Mouse (Mus musculus) cerebellum, postnatal 4 days (tissue): ENCODE data around the gene Cdpf1.
"Not testable (repeated sequence)": the region's sequence is repeated elsewhere in the genome, so short reads cannot be mapped to it uniquely, and the experiment has no call there.

Experiments
- DNase-seq, 2 experiments: peaks; one replicate each; pipeline ENCODE4 v3.0.0; 2022; ENCODE audit warnings: low spot score in 2 of 2, mixed read lengths in 1 of 2

Cdpf1 gene

DNA sequence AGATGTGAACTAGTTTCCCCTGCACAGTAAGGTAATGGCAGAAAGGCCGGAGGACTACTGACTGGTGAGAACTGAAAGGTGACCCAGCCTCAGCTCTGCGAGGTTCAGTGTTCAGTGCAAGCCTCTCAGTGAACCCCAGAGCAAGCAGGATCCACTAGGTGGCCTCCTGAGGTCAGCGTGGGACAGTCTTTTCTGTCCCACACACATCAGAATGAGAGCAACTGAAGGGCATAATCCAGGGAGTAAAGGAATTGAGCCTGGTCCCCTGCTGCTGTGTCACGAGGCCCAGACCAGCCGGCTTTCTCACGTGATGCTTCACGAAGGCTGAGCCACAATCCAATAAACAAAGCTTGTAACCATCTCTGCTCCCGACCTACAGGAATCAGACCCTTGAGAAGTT lies 3.1 kb downstream of the Cdpf1 start:
- no peak for DNase-seq

DNA sequence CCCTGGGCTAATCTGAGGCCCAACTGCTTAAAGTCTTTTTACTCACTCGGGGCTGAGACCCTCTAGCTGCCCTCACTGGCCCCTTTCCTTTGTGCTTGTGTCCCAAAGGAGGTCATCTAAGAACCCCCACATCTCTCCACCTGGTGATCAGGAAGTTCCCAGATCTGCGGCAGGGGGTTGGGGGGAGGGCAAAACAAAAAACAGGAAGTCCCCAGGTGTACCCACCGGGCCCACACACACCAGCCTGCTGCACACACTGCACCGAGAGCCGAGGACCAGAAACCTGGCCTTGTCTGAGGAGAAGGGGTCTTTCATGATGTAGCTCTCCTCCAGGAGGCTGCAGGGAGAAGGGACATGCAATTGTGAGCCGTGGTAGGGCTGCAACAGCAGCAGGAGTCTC lies 3.5 kb downstream of the Cdpf1 start:
- DNase-seq, result no peak

DNA sequence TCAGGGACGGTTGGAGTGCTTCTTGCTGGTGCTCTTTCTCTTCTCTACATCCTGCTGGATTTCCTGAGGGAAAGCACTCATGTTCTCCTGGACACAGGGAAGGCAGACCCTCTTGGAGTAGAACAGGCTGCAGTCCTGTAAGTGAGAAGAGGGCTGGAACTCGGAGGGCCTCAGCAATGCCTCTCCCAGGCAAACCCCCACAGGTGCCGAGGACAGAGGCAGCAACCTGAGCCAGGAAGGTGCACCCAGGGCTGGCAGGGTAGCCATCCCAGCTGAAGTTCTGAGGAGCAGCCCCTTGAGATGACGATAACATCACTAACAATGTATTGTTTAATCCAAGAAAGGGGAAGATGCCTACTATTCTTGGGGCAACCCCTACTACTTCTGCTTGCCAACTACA lies 4.1 kb downstream of the Cdpf1 start:
- no peak for DNase-seq

DNA sequence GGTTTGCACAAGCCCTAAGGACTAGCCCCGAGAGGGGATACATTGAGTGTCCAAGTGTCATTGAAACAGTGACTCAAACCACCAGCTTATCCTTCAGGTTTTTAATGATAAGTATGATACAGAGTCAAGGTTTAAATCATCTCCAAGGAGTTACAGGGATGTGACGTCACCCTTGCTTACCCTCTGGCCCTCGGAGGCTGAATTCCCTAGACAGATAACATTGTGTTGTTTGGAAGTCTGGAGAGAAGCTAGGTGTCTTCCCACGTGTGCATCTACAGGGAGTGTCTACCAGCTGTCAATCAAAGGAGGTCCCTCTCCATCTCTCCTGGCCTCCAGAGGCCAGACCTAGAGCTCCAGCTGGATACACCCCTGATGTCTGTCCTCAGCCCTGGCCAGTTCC lies 4.6 kb downstream of the Cdpf1 start:
- no peak for DNase-seq

DNA sequence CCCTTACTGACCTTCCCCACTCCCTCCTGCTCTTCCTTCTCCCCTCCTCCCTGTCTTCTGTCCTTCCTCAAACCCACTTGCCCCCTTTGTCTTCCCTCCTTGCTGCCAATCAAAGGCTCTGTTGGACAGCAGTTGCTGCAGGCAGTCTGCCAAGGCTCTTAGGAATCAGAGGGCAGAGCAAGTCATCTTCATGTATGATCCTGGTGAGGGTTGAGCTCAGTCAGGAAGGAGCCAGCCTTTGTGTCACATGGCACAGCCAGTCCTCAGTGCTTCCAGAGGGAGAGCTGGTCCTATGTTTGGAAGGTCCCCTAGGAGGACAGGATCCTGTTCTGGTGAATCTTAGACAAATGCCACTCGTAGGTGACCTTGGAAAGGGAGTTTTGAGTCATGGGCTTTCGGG lies 8.6 kb downstream of the Cdpf1 start:
- peak in 1 of 2 experiments; percentile 31 for DNase-seq

DNA sequence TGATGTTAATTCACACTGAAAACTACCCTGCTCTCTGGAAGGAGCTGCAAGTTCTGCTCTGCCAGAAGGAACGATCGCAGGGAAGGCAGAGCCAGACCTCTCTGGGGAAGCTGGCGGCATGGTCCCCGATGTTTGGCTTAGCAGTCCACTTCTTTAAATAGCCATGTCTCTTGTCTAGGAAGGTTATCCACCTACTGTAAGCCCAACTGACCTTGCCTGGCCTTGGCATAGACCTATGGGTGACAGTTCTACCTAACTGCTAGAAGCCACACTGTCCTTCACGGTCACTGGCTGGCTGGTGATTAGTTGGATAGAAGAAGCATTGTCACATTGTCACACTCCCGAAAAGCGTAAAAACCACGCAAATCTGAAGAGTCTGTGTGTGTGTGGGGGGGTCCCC lies 12.8 kb downstream of the Cdpf1 start:
- no peak for DNase-seq

DNA sequence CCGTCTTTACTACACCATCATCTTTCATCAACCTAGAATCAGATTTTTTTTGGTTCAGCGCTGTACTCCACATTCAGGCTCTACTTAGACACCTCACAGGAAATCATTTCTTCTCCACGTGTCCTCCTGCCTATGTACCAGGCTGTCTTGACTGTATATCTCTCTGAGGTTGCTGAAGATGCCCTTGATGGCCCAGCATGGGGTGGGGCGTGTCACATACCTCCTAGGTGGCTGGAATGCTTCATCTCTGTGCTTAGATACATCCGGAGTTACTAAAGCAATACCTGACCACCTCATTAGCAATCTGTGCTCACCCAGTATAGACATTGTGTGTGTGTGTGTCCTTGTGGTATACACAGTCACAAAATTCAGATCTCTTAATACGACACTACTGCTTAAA lies 16.0 kb downstream of the Cdpf1 start:
- no peak for DNase-seq

DNA sequence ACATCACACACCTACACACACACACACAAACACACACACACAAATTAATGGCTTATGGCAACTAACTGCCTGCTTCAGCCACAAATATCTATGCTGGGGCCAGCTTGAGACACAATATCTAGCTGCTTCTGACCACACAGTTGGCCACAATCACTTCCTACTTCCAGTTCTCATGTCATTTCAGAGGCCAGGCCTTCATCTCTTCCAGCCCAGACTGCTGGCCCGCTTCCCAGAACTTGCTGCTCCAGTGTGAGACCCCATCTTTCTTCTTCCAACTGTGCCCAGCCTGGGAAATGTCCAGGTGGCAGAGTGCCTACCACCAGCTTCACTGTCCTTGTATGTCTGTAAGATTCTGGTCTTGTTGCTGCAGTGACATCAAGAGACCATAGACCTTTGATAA lies 18.7 kb downstream of the Cdpf1 start:
- peak; percentile 66 to 92 for DNase-seq

DNA sequence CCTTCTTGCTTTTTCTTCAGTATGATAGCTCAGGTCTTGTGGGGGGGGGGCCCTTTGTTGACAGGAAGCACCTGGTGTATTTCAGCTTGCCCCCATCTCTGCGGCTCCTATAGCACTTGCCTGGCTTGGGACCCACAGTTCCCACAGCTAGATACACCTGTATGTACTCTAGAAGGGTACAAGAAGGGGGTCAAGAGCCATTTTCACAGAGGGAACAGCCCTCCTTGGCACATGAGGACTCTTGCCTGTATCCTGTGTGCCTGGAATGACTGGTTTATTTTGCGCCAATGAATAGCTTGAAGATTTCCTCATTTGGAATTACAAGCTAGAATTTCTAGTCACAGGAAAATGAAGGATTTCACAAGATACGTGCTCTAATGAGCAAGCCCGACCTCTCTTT lies 20.0 kb downstream of the Cdpf1 start:
- no peak for DNase-seq

DNA sequence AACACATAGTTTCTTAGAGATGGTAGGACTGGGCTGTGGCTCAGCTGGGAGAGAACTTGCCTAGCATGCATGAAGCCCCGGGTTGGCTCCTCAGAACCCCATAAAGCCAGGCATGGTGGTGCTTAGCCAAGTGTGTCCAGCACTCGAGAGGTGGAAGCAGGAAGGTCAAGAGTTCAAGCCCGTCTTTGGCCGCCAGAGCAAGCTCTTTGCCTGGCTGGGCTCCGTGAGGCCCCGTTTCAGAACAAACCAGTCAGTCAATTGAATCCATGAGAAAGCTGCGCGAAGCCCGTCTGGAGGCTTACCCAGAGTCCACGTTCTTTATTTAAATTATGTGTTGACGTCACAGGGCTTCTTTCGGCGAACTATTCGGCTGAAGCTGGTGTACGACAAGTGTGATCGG lies 22.9 kb downstream of the Cdpf1 start:
- no peak for DNase-seq

DNA sequence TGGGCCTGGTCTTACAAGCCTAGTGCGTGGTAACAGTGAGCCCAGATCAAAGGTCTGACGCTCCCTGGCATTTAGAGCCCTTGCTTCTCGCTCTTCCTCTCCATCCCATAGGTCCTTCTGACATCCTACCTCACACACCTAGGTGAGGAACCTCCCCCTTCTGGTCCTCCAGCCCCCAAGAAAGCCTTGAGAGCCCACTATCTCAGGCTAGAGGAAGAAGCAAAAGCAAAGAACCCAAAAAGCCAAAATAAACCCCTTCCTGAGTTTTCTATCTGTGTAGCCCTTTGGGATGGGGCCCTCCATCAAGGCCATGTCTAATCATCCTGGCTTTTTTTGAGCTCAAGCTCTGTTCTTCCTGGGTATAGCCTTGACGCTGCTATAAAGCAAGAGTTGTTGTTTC lies 23.4 kb downstream of the Cdpf1 start:
- no peak for DNase-seq

DNA sequence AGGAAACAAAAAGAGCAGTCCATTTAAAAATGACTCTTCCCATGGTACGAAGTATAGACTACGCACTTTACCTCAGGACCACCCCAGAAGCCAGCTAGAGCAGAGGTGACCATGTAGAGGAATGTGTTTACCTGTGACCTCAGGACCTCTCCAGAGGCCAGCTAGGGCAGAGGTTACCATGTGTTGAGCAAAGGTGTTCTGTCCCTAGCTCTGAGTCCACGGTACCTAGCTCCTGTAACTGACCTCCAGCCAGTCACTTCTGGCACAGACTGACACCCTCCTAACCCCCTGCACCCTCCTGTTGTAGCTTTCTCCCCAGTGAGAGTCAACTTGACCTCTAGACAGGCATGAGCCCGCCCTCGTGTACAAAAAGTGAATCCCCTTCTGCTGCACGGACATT lies 24.0 kb downstream of the Cdpf1 start:
- no peak for DNase-seq

DNA sequence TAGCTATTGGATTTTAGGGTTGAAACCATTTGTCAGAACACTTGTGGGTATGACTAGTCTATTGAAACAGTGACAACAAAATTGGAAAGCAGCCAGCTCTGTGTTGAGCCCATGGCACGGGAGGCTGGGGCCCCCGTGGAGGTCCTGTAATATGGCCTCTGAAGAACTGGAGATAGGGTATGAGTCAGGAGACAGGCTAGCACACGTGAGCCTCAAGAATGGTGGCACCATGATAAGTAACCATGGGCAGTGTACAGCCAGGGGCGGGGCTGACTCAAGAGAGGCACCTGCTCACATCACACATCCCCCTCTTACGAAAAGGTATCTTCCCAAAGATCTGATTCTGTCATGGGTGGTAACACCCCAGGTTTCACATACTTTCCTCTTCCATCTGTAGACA lies 24.8 kb downstream of the Cdpf1 start:
- DNase-seq, result no peak

DNA sequence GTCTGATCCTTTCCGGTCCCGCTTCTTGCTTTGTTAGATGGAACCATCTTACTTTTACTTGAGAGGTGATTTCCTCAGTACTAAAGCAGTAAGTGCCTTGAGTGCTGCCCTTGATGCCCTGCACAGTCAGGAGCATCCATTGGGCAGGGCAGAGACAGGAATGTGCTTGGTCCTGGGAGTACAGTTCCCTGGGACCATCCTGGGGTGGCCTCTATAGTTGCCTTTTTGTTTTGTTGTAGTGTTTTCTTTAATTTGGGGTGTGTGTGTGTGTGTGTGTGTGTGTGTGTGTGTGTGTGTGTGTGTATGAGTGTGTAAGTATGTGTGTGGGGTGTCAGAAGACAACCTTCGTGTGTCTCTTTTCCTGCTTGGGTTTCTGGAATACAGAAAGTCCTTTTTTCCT lies 27.2 kb downstream of the Cdpf1 start:
- DNase-seq, result no peak

DNA sequence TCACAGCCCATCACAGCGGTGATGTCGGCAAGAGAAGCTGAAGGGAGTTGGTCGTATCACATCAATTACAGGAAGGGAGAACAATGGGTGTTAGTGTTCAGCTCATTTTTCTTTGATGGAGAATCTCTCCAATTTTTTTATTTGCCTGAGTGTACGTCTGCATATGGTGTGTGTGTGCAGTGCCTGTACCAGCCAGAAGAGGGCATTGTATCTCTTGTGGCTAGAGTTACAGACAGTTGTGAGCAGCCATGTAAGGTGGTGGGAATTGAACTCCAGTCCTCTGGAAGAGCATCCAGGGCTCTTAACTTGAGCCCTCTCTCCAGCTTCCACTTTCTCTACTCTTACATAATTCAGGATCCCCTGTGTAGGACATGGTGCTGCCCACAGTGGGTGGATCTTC lies 28.4 kb downstream of the Cdpf1 start:
- DNase-seq, result no peak

DNA sequence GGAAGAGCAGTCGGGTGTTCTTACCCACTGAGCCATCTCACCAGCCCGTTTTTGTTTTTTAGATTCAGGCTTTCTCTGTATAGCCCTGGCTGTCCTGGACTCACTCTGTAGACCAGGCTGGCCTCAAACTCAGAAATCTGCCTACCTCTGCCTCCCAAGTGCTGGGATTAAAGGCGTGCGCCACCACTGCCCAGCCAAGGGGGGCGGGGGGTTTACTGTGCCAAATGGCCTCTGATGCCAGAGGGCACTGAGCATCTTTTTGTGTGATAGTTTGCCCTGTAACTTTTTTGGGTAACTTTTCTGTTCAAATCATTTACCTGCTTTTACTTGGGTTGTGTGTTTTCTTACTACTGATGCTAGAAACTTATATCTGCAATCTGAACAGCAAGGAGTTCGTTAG lies 32.6 kb downstream of the Cdpf1 start:
- DNase-seq, result not testable (repeated sequence)

DNA sequence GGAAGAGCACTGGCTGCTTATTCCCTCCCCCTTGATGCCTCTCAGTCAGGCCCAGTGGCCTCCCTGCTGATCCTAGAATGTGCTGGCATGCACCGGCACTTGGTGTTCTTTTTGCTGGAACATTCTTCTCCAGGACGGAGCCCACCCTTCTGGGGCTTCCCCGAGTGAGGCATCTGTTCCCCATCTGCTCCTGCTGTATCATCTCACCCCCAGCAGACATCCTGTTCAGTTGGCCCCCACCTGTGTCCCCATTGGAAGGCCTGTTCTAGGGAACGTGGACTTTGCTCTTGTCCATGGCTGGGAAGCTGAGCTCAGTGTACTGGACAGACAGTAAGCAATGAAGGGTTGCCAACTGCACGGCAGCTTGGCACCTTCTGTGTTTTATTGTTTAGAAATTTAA lies 34.7 kb downstream of the Cdpf1 start:
- DNase-seq, result no peak

DNA sequence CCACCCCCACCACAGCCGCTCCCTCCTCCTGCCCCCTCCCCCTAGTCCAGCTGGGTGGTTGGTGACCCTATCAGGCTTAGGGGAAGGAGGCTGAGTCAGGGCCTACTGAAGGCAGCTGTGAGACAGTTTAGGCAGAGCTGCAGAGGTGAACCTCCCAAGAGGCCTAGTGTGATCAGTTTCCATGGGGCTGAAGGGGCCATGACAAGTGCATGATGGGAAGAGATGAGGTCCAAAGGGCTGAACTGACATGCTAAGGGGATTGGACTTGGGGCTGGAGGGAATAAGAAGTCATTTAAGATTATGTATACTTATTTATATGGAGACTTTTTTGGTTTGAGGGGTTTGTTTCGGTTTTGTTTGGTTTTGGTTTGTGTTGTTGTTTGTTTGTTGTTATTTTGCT lies 35.3 kb downstream of the Cdpf1 start:
- DNase-seq, result no peak

DNA sequence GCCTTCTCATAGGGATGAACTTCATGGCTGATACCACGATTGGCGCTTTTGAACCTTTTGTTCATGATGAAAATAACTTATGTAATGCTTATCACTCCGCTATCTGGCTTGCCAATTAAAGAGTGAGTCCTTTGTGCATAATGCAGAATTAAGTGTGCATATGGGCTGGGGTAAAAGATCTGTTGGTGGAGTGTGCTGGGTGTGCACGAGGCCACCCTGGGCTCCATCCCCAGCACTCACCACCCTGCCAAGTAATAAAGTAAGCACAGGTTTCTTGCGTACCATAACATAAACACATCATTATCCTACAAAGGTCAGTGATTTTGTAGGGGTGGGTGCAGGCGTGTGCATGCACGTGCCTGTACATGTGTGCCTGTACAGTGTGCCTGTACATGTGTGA lies 36.5 kb downstream of the Cdpf1 start:
- DNase-seq, result no peak

DNA sequence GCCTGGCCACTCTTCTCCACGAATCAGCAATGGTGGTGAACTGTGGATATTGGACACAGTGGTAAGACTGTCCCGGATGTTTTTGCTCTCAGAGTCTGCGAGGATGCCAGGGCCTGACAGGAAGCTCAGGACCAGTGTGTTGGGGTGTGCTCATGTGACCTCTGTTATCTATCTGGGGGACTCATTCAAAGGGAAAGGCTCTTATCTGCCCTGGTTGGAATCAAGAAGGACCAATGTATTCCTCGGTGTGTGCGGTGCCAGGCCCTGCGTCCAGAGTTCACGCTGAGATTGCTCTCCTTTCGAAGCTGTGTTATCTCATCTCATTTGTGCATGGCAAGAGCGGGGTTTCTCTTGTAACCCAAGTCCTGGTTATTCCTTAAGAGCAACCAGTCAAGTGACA lies 37.1 kb downstream of the Cdpf1 start:
- no peak for DNase-seq

DNA sequence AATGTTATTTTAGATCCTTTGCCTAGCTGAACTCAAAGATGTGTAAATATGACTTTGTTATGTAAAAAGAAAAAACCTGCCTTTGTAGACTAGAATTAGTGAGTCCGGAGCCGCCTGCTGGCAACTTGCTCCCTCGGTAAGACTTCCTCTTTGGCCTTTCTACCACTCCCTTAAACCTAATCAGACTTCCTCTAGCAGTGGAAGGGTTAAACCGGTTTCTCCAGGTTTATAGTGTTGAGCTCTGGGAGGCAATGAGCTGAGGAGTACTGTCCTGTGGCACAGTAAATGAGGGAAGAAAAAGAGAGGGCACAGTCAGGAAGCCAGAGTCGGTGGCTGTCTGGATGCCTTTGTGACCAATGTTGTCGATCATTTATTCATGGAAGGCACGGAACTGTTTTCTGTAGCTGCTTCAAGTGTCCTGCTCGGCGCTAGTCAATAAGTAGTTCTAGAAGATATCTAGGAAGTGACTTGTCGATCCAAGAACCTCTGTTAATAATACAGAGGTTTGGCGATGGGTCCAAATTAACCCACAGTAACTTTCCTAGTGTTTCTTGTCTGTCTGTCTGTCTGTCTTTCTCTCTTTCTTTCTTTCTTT lies 39.3 kb downstream of the Cdpf1 start:
- no peak for DNase-seq

DNA sequence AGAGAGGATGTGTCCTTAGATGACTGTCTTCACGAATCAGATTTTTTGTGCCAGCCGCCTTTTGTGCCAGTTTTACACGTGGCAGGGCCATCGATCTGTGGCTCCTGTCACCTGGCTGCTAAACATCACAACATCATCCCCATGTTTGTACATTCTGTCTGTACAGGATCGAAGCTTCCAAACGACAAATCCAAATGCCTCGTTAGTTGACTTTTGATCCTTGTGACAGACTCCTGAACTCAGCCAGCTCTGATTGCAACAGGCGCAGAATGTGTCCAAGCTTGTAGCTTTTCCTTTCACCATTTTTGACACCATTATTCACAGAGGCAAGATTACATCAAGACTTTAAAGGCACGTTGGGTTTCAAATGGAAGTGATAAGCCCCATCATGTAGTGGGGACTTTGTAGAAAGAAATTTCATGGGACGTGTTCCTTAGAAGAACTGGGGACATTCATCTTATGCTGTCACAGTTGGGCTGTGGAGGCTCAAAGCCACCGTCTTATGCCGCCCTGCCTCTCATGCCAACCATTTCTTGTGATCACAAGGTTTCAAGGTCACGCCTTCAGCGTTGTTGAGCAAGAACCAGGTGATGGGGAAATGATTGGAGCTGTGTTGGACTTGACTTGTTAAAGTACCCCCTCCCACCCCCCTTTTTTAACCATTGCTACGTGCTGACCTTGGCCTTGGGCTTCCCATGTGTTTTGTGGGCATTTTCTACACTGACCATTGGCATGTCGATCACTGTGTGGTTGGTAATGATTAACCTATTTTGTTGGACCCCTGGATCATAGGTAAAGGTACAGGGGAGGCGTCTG lies 40.0 kb downstream of the Cdpf1 start:
- no peak for DNase-seq

DNA sequence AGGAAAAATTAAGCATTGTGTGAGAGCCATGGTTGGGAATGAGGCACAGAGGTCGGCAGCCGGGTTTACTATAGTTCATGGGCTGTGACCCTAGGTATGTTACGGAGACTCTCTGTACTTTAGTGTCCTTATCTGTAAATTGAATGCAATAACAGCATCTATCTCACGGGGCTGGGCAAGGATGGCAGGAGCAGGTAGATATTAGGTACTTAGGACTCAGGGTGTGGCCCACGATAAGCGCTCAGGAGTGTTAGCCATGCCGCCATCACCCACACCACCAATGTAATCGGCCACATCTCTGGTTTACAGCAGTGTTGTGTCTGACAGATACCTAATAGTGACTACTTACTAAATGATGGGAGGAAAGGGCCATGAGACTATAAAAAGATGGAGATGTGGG lies 42.5 kb downstream of the Cdpf1 start:
- DNase-seq, result no peak

DNA sequence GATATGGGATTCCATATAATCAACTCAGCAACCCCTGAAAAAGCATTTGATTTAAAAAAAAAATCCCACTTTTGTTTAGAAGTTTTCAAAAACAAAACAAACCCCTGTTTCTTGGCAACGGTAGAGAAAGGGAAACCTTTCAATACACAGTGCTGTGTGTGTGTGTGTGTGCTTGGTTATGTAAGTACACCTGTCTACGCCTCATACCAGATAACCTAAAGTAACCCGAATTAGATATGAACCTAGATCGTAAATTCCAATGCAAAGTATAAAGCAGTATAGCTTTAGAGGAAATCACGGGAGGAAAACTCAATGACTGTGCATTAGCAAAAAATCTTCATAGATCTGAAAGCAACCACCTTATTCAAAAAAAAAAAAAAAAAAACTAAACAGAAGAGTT lies 44.8 kb downstream of the Cdpf1 start:
- DNase-seq, result no peak
